Mouse (Mus musculus) embryonic facial prominence, embryonic 13.5 days (tissue): ENCODE measurements around the gene 4930544D05Rik. TPM values are rescaled to one million over a fixed set of nuclear protein-coding genes. Genes with fewer than 3 reads are reported as not detected.

Experiments
- ATAC-seq: fragments of 200-750 bp; cut with Nextera tagmentation; 2 replicates; pipeline ENCODE4 v1.8.0; 2017; ENCODE audit warnings: low read depth; ENCODE audit not compliant: insufficient number of reproducible peaks, insufficient read depth, low FRiP score, low TSS enrichment
- H3K27ac ChIP-seq: fragments of 300-500 bp; sonication (generic); 2 replicates; pipeline ENCODE4 v1.5.1; 2015; ENCODE audit warnings: moderate library complexity, mild to moderate bottlenecking, inconsistent platforms
- H3K27me3 ChIP-seq: fragments of 300-500 bp; sonication (generic); 2 replicates; pipeline ENCODE4 v1.6.1; 2015; ENCODE audit warnings: mild to moderate bottlenecking, inconsistent platforms
- H3K36me3 ChIP-seq: fragments of 300-500 bp; sonication (generic); 2 replicates; pipeline ENCODE4 v1.6.1; 2015; ENCODE audit warnings: mild to moderate bottlenecking, inconsistent platforms
- H3K4me1 ChIP-seq: fragments of 300-500 bp; sonication (generic); 2 replicates; pipeline ENCODE4 v1.6.1; 2015; ENCODE audit warnings: inconsistent platforms
- H3K4me2 ChIP-seq: fragments of 300-500 bp; sonication (generic); 2 replicates; pipeline ENCODE4 v1.6.1; 2015; ENCODE audit warnings: moderate library complexity, mild to moderate bottlenecking, inconsistent platforms
- H3K4me3 ChIP-seq: fragments of 300-500 bp; sonication (generic); 2 replicates; pipeline ENCODE4 v1.5.1; 2015; ENCODE audit warnings: mild to moderate bottlenecking, inconsistent platforms
- H3K9ac ChIP-seq: fragments of 300-500 bp; sonication (generic); 2 replicates; pipeline ENCODE4 v1.6.1; 2015; ENCODE audit warnings: mild to moderate bottlenecking, inconsistent platforms
- H3K9me3 ChIP-seq: fragments of 300-500 bp; sonication (generic); 2 replicates; pipeline ENCODE4 v1.6.1; 2016; ENCODE audit warnings: inconsistent platforms
- WGBS: fragments of 180-500 bp; shearing (Covaris S2); methylation state at CpG from one replicate; pipeline ENCODE4 v1.1.7; 2015; ENCODE audit warnings: mixed read lengths; 5-methylcytosine and 5-hydroxymethylcytosine counted together
- polyA plus RNA-seq: library from polyadenylated mRNA; unstranded; fragments of >200 nt; fragmentation: Nextera tagmentation; extraction: Ambion mirVana; gene quantifications from 2 replicates; pipeline ENCODE4 v1.2.1, GENCODE M21; 2015

4930544D05Rik gene
- polyA plus RNA-seq, 1 experiment from 2014 or later = not detected

GRCm38 (mm10) chr11:70652884-70653344 is 37.3 kb downstream of the 4930544D05Rik start:
- Histone ChIP-seq H3K9me3 (no peaks in the 10 kb centered on the region), H3K27ac (peak overlapping the region; percentile 97), H3K27me3 (no peaks in the 10 kb centered on the region), H3K36me3 (peaks cover 47% of the 10 kb centered on the region), H3K9ac (peak overlapping the region; percentile 100), H3K4me1 (peaks cover 73% of the 10 kb centered on the region), H3K4me3 (peak overlapping the region; percentile 100), H3K4me2 (peak overlapping the region; percentile 97)
- WGBS = 46% methylated on average over 6 of the region's 6 CpGs
- ATAC-seq = no peak

GRCm38 (mm10) chr11:70653345-70654197 is 37.9 kb downstream of the 4930544D05Rik start:
- Histone ChIP-seq H3K4me3 (peak overlapping the region; percentile 100), H3K27ac (peak overlapping the region; percentile 97), H3K4me1 (peaks cover 73% of the 10 kb centered on the region), H3K9me3 (no peaks in the 10 kb centered on the region), H3K36me3 (peaks cover 44% of the 10 kb centered on the region), H3K27me3 (no peaks in the 10 kb centered on the region), H3K4me2 (peak overlapping the region; percentile 97), H3K9ac (peak overlapping the region; percentile 100)
- under 1% methylated on average over 59 of the region's 63 CpGs for WGBS
- ATAC-seq = peak; percentile 29; the same call in 1 of the 2 replicates

- Histone ChIP-seq H3K4me3 (peak within 1 kb of the TSS; percentile 100), H3K27ac (peak within 1 kb of the TSS; percentile 97), H3K4me2 (peak within 1 kb of the TSS; percentile 97), H3K36me3 (peaks cover 36% of the 10 kb centered on the region), H3K9ac (peak within 1 kb of the TSS; percentile 100), H3K4me1 (peaks cover 69% of the 10 kb centered on the region), H3K9me3 (no peaks in the 10 kb centered on the region), H3K27me3 (no peaks in the 10 kb centered on the region)
- 0% methylated on average over 60 of the region's 61 CpGs for WGBS
- ATAC-seq = peak; percentile 33; the same call in 1 of the 2 replicates
These were observed 38.7 kb downstream of the 4930544D05Rik start, which contains the start of gene Pfn1 for GRCm38 (mm10) chr11:70654198-70654922. Pfn1 (minus strand) TSS chr11:70654644.

GRCm38 (mm10) chr11:70654923-70655570 is 39.4 kb downstream of the 4930544D05Rik start:
- 1% methylated on average over 40 of the region's 48 CpGs for WGBS
- H3K27ac ChIP-seq = peak overlapping the region; percentile 97
- peak overlapping the region; percentile 100 for H3K4me3 ChIP-seq
- peak overlapping the region; percentile 100 for H3K9ac ChIP-seq
- H3K27me3 ChIP-seq = no peaks in the 10 kb centered on the region
- ATAC-seq = no peak
- H3K9me3 ChIP-seq = no peaks in the 10 kb centered on the region
- H3K4me2 ChIP-seq = peak overlapping the region; percentile 97
- H3K4me1 ChIP-seq = peaks cover 62% of the 10 kb centered on the region
- peaks cover 29% of the 10 kb centered on the region for H3K36me3 ChIP-seq

- Histone ChIP-seq H3K27ac (peak overlapping the region; percentile 97), H3K4me2 (peak overlapping the region; percentile 97), H3K27me3 (no peaks in the 10 kb centered on the region), H3K4me1 (peaks cover 56% of the 10 kb centered on the region), H3K36me3 (peaks cover 26% of the 10 kb centered on the region), H3K9me3 (no peaks in the 10 kb centered on the region), H3K4me3 (peak overlapping the region; percentile 100), H3K9ac (peak overlapping the region; percentile 100)
- 0 out of 2 replicates have a peak, but pooled peaks have one; percentile 10 for ATAC-seq
- under 1% methylated on average over 61 of the region's 61 CpGs for WGBS
These were observed 40.2 kb downstream of the 4930544D05Rik start for GRCm38 (mm10) chr11:70655571-70656455.

GRCm38 (mm10) chr11:70656456-70656927 is 40.8 kb downstream of the 4930544D05Rik start:
- peak overlapping the region; percentile 100 for H3K9ac ChIP-seq
- H3K4me3 ChIP-seq = peak overlapping the region; percentile 100
- peaks cover 25% of the 10 kb centered on the region for H3K36me3 ChIP-seq
- H3K27me3 ChIP-seq = no peaks in the 10 kb centered on the region
- peaks cover 49% of the 10 kb centered on the region for H3K4me1 ChIP-seq
- WGBS = 5% methylated on average over 16 of the region's 16 CpGs
- peak overlapping the region; percentile 97 for H3K27ac ChIP-seq
- peak overlapping the region; percentile 97 for H3K4me2 ChIP-seq
- H3K9me3 ChIP-seq = no peaks in the 10 kb centered on the region
- 0 out of 2 replicates have a peak, but pooled peaks have one; percentile 17 for ATAC-seq

- Histone ChIP-seq H3K27ac (peak within 1 kb of the TSS; percentile 97), H3K9ac (peak within 1 kb of the TSS; percentile 100), H3K36me3 (peaks cover 24% of the 10 kb centered on the region), H3K4me2 (peak within 1 kb of the TSS; percentile 97), H3K4me3 (peak within 1 kb of the TSS; percentile 100), H3K9me3 (no peaks in the 10 kb centered on the region), H3K4me1 (peaks cover 46% of the 10 kb centered on the region), H3K27me3 (no peaks in the 10 kb centered on the region)
- 12% methylated on average over 3 of the region's 3 CpGs for WGBS
- no peak for ATAC-seq
These were observed 41.3 kb downstream of the 4930544D05Rik start, which contains the start of gene Eno3 for GRCm38 (mm10) chr11:70656964-70657363. Eno3 (plus strand) TSS chr11:70657202.

- Histone ChIP-seq H3K9ac (peak overlapping the region; percentile 100; the same call in 1 of the 2 replicates), H3K4me1 (peaks cover 39% of the 10 kb centered on the region), H3K27ac (peak overlapping the region; percentile 97), H3K4me2 (peak overlapping the region; percentile 97; the same call in 1 of the 2 replicates), H3K27me3 (no peaks in the 10 kb centered on the region), H3K36me3 (peaks cover 24% of the 10 kb centered on the region), H3K4me3 (no peak overlapping the region), H3K9me3 (no peaks in the 10 kb centered on the region)
- 44% methylated on average over 6 of the region's 6 CpGs for WGBS
- no peak for ATAC-seq
These were observed 41.9 kb downstream of the 4930544D05Rik start for GRCm38 (mm10) chr11:70657573-70657972.

- Histone ChIP-seq H3K4me3 (no peak overlapping the region), H3K9ac (0 out of 2 replicates have a peak overlapping the region, but pooled peaks have one; percentile 100), H3K27ac (peak overlapping the region; percentile 14; the same call in 1 of the 2 replicates), H3K4me1 (peaks cover 35% of the 10 kb centered on the region), H3K36me3 (peaks cover 24% of the 10 kb centered on the region), H3K4me2 (0 out of 2 replicates have a peak overlapping the region, but pooled peaks have one; percentile 97), H3K27me3 (no peaks in the 10 kb centered on the region), H3K9me3 (no peaks in the 10 kb centered on the region)
- WGBS = 47% methylated on average over 9 of the region's 9 CpGs
- ATAC-seq = no peak
These were observed 42.3 kb downstream of the 4930544D05Rik start for GRCm38 (mm10) chr11:70657991-70658390.

- WGBS = 76% methylated on average over 5 of the region's 5 CpGs
These were observed 42.9 kb downstream of the 4930544D05Rik start for GRCm38 (mm10) chr11:70658521-70658920.

More at GRCm38 (mm10) chr11:70658521-70658920, 42.9 kb downstream of the 4930544D05Rik start:
- Histone ChIP-seq H3K9me3 (no peaks in the 10 kb centered on the region), H3K9ac (0 out of 2 replicates have a peak overlapping the region, but pooled peaks have one; percentile 100), H3K4me2 (0 out of 2 replicates have a peak overlapping the region, but pooled peaks have one; percentile 5), H3K4me3 (no peak overlapping the region), H3K4me1 (peaks cover 34% of the 10 kb centered on the region), H3K27me3 (no peaks in the 10 kb centered on the region), H3K36me3 (peaks cover 29% of the 10 kb centered on the region), H3K27ac (peak overlapping the region; percentile 14; the same call in 1 of the 2 replicates)
- ATAC-seq = no peak
